Mouse (Mus musculus): ENCODE measurements around the gene Ecd.

Gene Ecd

DNA sequence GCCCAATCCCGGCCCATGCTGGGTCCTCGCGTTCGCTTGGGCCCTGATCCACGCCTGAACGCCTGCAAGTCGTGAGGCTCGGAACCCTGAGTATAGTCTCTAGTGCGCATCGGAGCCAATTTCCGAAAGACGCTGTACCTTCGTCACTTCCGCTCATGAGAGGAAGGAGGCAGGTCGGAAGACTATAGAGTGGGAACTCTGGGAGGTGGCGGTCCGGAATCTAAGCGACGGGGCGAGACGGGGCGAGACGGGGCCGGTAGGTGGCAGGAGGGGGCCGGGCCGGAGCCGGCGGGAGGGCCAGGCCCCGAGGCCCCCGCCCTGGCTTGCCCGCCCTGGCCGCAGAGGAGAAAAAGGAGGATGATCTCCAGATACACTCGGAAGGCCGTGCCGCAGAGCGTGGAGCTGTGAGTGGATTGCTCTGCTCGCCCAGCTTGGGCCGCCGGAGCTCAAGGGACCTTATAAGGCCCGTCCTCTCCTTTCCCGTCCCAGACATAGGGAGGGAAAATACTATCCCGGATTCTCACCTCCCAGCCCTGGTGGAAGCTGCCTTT is at the start of gene Ecd, which contains the start of gene Fam149b:
Ecd (minus strand) TSS at position 131 of the 551 bp plus-strand sequence.
Fam149b (plus strand) TSS at position 172 of the 551 bp plus-strand sequence.
- DNase-seq (ENCODE audit: inconsistent age in 2 of 2, low spot score in 1 of 2), result peak; percentile 94 to 99

DNA sequence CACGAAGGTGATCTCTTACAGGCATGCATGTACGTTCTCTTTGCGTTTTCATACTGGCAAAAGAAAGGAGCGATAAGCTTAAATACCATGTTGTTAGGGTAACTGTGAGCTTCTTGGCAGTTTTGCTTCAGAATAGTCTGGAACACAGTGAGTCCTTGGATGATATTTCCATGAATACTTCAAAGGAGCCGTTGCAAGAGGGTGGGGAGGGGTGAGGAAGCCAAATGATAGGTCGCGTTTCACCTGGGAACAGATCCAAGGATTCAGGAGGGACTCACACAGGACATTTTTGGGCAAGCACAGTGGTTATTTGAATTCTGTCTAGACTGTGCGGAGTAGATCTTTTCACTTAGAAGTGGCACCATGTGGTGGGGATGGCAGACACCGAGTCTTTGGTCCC is 49.3 kb upstream of the Ecd start:
- peak; percentile 61 to 86 for DNase-seq (ENCODE audit: inconsistent age in 2 of 2, low spot score in 1 of 2)

- DNase-seq (ENCODE audit: inconsistent age in 2 of 2, low spot score in 1 of 2), result peak; percentile 98
These were observed 45.4 kb upstream of the Ecd start, which contains the start of gene Mrps16 for GRCm38 (mm10) chr14:20393205-20393913. Mrps16 (minus strand) TSS chr14:20393634.

DNA sequence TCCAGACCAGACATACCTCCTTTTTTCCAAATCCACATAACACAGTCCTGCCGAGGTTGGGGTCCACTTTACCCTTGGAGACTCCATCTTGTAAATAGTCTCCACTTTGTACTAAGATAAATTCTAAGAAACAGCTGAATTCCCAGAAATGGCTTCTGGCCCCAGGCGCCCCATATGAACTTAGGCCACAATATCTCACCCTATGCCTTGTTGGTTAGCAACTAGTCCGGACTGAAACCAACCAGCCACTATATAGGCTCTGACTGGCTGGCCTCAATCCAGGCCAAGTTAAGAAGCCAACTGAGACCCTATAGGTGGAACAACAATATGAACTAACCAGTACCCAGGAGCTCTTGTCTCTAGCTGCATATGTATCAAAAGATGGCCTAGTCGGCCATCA is 44.4 kb upstream of the Ecd start:
- DNase-seq (ENCODE audit: inconsistent age in 2 of 2, low spot score in 1 of 2), result peak in 1 of 2 experiments; percentile 56

DNA sequence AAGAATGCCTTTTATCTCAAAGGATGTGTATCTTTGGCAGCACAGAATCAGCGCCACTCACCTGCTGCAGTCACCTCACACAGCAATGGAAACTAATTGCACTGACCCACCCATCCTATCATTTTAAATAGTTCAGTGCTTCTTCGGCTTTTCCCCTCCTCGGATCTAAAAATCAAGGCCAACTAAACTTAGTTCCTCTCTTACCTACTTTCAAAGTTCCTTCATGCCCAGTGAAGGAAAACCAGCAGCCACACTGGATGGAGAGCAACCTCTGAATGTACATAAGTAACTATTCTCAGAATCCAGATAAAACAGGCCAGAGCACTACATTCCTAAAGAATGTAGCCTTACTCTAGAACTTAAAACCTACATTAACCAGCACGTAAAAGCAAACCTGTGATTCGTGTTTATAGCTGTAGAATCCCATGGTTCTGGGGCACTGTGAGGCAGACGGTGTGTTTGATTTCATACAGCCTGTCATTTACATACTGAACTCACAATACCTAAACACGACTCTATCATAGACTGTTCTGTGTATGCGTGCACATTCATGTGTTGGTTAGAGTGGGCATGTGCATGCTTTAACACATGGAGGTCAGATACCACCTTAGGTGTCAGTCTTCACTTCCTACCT is 41.6 kb upstream of the Ecd start:
- peak in 1 of 2 experiments; percentile 56 for DNase-seq (ENCODE audit: inconsistent age in 2 of 2, low spot score in 1 of 2)

- peak; percentile 95 to 98 for DNase-seq (ENCODE audit: inconsistent age in 2 of 2, low spot score in 1 of 2)
These were observed 40.7 kb upstream of the Ecd start, which contains the start of gene Dnajc9 for GRCm38 (mm10) chr14:20388441-20389129. Dnajc9 (minus strand) TSS chr14:20388910.

DNA sequence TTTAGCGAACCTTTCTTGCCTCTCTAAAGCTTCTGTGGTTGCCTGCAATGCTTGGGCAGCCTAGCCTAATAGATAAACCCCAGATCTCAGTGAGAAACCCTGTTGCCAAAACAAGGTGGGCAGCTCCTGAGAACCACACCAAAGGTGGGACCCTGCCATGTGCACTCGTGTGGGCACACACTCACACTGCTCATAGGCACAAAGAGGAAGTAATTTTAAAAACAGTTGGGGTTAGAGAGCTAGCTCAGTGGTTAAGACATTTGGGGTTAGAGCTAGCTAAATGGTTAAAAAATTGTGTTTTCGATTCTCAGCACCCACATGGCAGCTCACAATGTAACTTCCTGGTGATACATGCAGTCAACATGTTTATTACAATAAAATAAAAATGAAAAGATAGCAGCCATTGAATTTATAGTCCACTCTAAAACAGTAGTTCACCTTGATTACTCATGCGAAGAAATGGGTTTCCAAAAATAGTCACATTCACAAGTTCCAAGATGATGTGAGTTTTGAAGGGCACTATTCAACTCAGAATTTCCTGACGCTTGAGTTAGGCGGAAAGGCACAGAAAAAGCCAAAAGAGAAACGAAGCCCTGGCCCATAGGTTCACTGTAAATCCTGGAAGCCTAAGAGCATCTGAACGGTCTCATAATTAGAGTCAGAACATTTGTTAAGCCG is 32.0 kb upstream of the Ecd start:
- no peak for DNase-seq (ENCODE audit: inconsistent age in 2 of 2, low spot score in 1 of 2)

GRCm38 (mm10) chr14:20379087-20379640 is 31.2 kb upstream of the Ecd start:
- DNase-seq (ENCODE audit: inconsistent age in 2 of 2, low spot score in 1 of 2), result no peak

GRCm38 (mm10) chr14:20378313-20379061 is 30.6 kb upstream of the Ecd start:
- peak; percentile 63 to 88 for DNase-seq (ENCODE audit: inconsistent age in 2 of 2, low spot score in 1 of 2)

GRCm38 (mm10) chr14:20377112-20377521 is 29.2 kb upstream of the Ecd start:
- peak; percentile 67 to 90 for DNase-seq (ENCODE audit: inconsistent age in 2 of 2, low spot score in 1 of 2)

- DNase-seq (ENCODE audit: inconsistent age in 2 of 2, low spot score in 1 of 2), result no peak
These were observed 23.9 kb upstream of the Ecd start for GRCm38 (mm10) chr14:20371854-20372253.

GRCm38 (mm10) chr14:20370798-20371197 is 22.9 kb upstream of the Ecd start:
- no peak for DNase-seq (ENCODE audit: inconsistent age in 2 of 2, low spot score in 1 of 2)

GRCm38 (mm10) chr14:20368271-20368670 is 20.4 kb upstream of the Ecd start:
- DNase-seq (ENCODE audit: inconsistent age in 2 of 2, low spot score in 1 of 2), result no peak

DNA sequence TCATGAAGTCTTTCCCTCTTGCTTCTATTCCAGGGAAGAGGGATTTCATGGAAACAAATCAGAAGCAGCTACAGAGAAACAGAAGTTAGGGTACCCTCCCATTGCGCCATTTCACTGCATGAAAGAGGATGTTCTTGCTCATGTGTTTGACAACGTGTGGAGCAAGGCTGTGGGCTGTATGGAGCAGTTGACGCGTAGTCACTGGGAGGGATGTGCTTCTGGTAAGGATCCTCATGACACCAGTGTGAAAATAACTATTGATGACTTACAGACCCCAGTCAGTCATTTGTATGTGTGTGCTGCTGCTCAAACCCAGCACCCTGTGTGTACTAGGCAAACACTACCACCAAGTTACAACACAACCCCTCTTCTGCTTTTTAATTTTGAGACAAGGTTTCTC is 15.3 kb upstream of the Ecd start:
- no peak for DNase-seq (ENCODE audit: inconsistent age in 2 of 2, low spot score in 1 of 2)

DNA sequence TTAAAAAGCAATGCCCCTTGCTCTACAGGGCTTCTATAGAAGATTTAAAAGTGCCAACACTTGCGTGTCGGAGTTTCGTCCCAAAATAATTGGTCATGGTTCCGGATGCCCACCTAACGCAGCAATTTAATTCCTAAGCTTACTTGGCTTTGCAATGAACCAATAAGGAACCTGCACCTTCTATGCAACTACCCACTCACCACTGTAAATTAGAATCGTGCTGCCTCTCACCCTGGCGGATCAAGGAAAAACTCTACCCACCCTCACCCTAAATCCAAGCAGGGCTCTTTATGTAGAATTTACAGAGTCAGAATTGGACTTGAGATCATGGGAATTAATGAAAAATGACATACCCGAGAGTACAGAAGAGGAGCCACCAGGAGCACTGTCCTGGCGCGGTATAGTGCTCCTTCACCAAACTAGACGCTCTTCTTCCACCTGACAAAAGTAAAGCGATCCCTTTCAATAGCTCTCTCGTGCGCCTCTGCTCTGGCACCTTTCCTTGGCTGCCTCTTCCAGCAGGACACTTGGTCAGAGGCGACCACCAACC is 405 bp downstream of the Ecd start:
- DNase-seq (ENCODE audit: inconsistent age in 2 of 2, low spot score in 1 of 2), result no peak

GRCm38 (mm10) chr14:20345885-20346284 is 2.0 kb downstream of the Ecd start:
- peak in 1 of 2 experiments; percentile 41 for DNase-seq (ENCODE audit: inconsistent age in 2 of 2, low spot score in 1 of 2)

DNA sequence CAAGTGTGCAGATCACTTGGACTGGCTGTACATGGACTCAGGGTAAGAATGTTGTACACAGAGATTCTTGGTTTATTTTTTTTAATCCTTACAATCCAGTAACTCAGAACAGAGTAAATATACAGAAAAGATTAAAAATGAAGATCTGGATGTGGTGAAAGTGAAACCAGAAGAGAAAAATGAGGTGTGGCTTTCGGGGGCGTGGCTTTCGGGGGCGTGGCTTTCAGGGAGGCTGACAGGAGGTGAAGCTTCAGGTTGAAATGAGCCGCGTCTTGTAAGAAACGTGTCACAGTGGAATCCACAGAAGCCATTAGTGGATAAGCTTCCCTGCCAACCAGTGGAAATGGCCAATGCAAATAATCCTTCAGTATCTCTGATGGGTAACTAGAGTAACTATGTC is 7.1 kb downstream of the Ecd start:
- DNase-seq (ENCODE audit: inconsistent age in 2 of 2, low spot score in 1 of 2), result no peak

- peak; percentile 29 to 65 for DNase-seq (ENCODE audit: inconsistent age in 2 of 2, low spot score in 1 of 2)
These were observed 7.8 kb downstream of the Ecd start for GRCm38 (mm10) chr14:20340149-20340548.

DNA sequence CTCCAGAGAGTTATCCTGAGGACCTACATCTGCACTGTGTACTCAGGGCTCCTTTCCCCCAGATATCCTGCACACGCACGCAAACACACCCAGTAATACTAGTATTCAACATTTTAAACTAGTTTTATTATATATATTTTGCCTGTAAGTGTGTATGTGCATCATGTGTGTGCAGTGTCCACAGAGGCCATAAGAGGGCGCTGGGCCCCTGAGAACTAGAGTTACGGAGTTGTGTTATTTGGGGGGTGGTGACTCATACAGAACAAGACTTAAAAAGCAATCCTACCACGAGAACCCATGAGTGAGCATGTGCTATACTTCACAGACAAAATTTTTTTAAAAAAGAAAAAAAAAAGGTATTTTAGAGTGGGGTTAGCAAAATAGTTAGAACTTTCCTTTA is 8.5 kb downstream of the Ecd start:
- DNase-seq (ENCODE audit: inconsistent age in 2 of 2, low spot score in 1 of 2), result no peak

DNA sequence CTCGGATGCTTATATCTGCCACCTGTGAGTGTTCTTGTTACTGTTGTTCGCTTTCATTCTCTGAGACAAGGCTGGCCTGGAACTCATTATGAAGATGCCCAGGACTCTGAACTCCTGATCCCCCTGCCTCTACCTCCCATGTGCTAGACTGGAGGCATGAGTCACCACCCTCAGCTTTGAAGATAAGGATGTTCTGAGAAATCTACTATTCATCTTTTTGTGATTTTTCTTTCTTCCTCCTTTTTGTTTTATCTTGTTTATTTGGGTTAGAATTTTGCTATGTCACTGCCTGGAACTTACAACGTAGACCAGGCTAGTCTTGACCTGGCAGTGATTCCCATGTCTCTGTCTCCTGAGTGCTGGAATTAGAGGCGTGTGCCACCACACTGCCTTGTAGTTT is 16.6 kb downstream of the Ecd start:
- DNase-seq (ENCODE audit: inconsistent age in 2 of 2, low spot score in 1 of 2), result no peak
